Mouse (Mus musculus) ES-Bruce4 (cell line): ENCODE measurements around the gene Lef1.

ENCODE experiments used
- CTCF ChIP-seq: IDR thresholded peaks from one replicate; pipeline ENCODE4 v1.8.1; 2011; ENCODE audit warnings: low read depth, low read length
- POLR2A ChIP-seq: IDR thresholded peaks from one replicate; pipeline ENCODE4 v1.8.1; 2011; ENCODE audit warnings: low read length; ENCODE audit not compliant: insufficient read depth

DNA sequence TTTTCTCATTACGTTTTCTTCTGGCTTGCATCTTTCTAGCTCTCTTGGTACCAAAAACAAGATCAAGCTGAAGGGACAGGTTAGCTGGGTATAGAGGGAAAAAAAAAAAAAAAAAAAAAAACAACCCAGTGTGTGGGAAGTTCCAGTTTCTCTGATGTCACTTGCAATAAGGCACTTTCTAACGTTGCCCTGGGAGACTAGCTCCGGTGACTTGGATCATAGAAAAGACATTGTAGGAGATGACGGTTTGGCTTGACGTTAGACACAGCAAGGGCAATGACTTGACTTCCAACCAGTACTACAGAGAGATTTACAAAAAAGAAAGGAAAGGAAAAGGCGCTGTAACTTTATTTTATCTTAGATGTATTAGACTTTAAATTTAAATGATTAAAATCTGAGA lies 13.2 kb downstream of the Lef1 start:
- TF ChIP-seq CTCF (no peak), POLR2A (no peak)
